Mouse (Mus musculus) hindbrain, embryonic 11.5 days (tissue): ENCODE results near the gene Arhgef11. TPM values are rescaled to one million over a fixed set of nuclear protein-coding genes. Genes with fewer than 3 reads are reported as not detected.

Experiments
- ATAC-seq: fragments of 200-750 bp; cut with Nextera tagmentation; 2 replicates; pipeline ENCODE4 v1.8.0; 2017; ENCODE audit warnings: mild to moderate bottlenecking, moderate TSS enrichment, moderate library complexity; ENCODE audit not compliant: low FRiP score
- DNase-seq: peaks from one replicate; pipeline ENCODE4 v3.0.0-alpha.2; 2015; ENCODE audit warnings: low spot score
- H3K27ac ChIP-seq: fragments of 300-500 bp; sonication (generic); 2 replicates; pipeline ENCODE4 v1.5.1; 2014; ENCODE audit warnings: mild to moderate bottlenecking, low read depth, low read length
- H3K27me3 ChIP-seq: fragments of 300-500 bp; sonication (generic); 2 replicates; pipeline ENCODE4 v1.6.1; 2014; ENCODE audit warnings: mild to moderate bottlenecking, low read length, moderate library complexity, mixed read lengths; ENCODE audit not compliant: control insufficient read depth, insufficient read depth
- H3K36me3 ChIP-seq: fragments of 300-500 bp; sonication (generic); 2 replicates; pipeline ENCODE4 v1.6.1; 2014; ENCODE audit warnings: mild to moderate bottlenecking, low read length, moderate library complexity, mixed read lengths; ENCODE audit not compliant: control insufficient read depth, insufficient read depth
- H3K4me1 ChIP-seq: fragments of 300-500 bp; sonication (generic); replicated peaks from 2 replicates; pipeline ENCODE4 v1.6.1; 2014; ENCODE audit warnings: low read length, mixed read lengths; ENCODE audit not compliant: control insufficient read depth, insufficient read depth
- H3K4me2 ChIP-seq: fragments of 300-500 bp; sonication (generic); replicated peaks from 2 replicates; pipeline ENCODE4 v1.6.1; 2014; ENCODE audit warnings: mild to moderate bottlenecking, low read depth, low read length
- H3K4me3 ChIP-seq: fragments of 300-500 bp; sonication (generic); 2 replicates; pipeline ENCODE4 v1.5.1; 2014; ENCODE audit warnings: low read depth, low read length
- H3K9ac ChIP-seq: fragments of 300-500 bp; sonication (generic); 2 replicates; pipeline ENCODE4 v1.6.1; 2014; ENCODE audit warnings: low read depth, low read length
- H3K9me3 ChIP-seq: fragments of 300-500 bp; sonication (generic); 2 replicates; pipeline ENCODE4 v1.6.1; 2016; ENCODE audit warnings: low read length; ENCODE audit not compliant: control insufficient read depth
- WGBS: fragments of 180-500 bp; shearing (Covaris S2); extraction: QIAGEN DNeasy Blood & Tissue Kit; methylation state at CpG from one replicate; pipeline ENCODE4 v1.1.7; 2014; 5-methylcytosine and 5-hydroxymethylcytosine counted together
- polyA plus RNA-seq: library from polyadenylated mRNA; unstranded; fragments of >200 nt; fragmentation: Nextera tagmentation; extraction: Ambion mirVana; gene quantifications from 2 replicates; pipeline ENCODE4 v1.2.1, GENCODE M21; 2014

Gene Arhgef11
- polyA plus RNA-seq, 1 experiment from 2014 or later = 18.6 TPM

DNA sequence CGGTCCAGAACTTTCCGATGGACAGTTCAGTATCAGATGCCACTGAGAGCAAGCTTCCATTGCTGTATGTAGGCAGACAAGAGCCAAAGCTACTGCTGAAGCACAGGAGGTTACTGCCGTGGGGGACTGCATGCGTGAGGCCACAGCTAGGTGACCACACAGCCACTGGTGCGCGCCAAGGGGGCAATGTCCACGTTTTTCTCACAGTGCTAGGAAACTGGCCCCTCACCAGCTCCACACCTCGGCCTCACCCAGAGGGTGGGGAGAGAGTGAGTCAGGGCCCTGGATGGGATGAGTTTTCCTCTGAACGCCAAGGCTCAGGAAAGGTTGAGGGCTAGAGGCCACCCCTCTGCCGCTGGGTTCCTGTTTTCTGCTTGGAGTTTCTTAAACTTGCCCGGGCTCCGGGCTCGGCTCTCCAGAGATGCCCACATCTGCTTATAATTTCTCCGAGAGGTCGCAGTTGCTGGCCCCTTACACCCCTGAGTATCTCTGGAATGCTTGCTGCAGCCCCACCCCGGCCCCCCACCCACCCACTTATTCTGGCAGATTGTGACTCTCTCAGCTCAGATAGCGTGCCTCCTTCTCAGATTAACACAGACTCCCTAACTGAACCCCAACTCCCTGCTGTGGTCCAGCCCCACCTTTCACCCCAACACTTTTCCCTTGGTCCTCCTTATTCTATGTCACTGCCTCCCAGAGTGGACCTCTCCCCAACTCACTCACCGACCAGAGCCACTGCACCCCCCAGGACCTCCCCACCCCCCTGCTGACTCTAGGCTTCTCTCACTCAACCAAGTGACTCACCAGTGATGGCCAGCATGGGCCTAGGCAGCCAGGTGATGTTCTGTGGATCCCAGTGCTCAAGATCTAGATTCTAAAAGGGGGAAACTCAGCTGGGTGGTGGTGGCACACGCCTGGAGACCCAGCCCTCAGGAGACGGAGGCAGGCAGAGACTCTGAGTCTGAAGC, 144.3 kb downstream of the Arhgef11 start:
- Histone ChIP-seq H3K36me3 (no peaks in the 10 kb centered on the region), H3K4me1 (no peaks in the 10 kb centered on the region), H3K27me3 (peaks cover 2% of the 10 kb centered on the region; the same call in 1 of the 2 replicates), H3K9ac (no peak overlapping the region), H3K4me3 (no peak overlapping the region), H3K4me2 (no peak overlapping the region), H3K27ac (no peak overlapping the region; the same call in 1 of the 2 replicates), H3K9me3 (no peaks in the 10 kb centered on the region)
- WGBS = 62% methylated on average over 20 of the region's 20 CpGs
- ATAC-seq (no peak), DNase-seq (no peak)

DNA sequence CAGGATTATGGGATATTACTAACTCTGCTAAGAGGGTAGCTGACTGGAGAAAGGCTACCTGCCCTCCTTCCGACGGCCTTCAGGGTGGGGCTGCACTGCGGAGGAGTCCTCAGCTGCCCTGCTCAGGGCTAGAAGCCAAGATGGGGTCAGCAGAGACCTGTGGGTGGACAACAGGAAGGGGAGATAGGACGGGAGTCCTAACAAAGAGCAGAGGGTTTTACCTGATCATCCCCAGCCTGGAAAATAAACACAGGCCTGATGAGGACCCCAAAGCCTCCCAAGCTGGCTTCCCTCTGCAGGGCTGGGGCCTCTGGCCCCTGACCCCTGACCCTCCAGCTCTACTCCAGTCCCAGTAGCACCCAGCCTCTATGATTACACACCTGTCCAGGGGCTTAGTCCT, 145.8 kb downstream of the Arhgef11 start:
- Histone ChIP-seq H3K9me3 (no peaks in the 10 kb centered on the region), H3K27me3 (peaks cover 2% of the 10 kb centered on the region; the same call in 1 of the 2 replicates), H3K27ac (0 out of 2 replicates have a peak overlapping the region, but pooled peaks have one; percentile 2), H3K4me3 (no peak overlapping the region), H3K9ac (no peak overlapping the region), H3K4me2 (no peak overlapping the region), H3K4me1 (no peaks in the 10 kb centered on the region), H3K36me3 (no peaks in the 10 kb centered on the region)
- WGBS = 67% methylated on average over 4 of the region's 4 CpGs
- no peak for ATAC-seq
- no peak for DNase-seq

DNA sequence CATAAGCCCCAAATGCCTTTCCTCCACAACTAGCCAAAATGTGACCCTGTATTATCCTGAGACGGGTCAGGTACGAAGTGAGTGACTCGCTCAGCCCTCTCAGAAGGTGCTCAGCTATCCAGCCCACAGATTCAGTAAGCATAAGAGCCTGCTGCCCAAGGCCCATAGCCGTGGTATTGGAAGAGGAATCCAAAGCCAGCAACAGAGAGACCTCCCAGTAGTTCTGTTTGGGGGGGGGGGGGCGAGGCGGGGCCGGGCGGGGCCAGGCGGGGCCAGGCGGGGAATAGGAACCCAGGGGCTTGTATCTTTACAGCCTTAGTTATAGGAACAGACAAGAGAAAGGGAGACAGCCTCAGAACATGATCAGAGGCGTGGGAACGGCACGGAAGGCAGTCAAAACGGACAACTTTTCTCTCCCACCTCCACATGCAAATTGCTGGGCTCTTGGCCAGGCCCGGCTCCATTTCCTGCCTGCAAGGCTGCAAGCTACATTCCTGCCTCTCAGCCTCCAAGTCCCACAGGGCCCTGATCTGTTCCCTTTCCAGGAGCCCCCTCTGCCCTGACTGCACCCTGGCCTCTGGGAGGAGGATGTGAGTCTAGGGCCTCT, 146.4 kb downstream of the Arhgef11 start:
- Histone ChIP-seq H3K27me3 (peaks cover 4% of the 10 kb centered on the region), H3K27ac (peak overlapping the region; percentile 51; the same call in 1 of the 2 replicates), H3K4me2 (peak overlapping the region; percentile 28), H3K9me3 (no peaks in the 10 kb centered on the region), H3K4me1 (no peaks in the 10 kb centered on the region), H3K4me3 (no peak overlapping the region), H3K9ac (no peak overlapping the region), H3K36me3 (no peaks in the 10 kb centered on the region)
- no peak for DNase-seq
- no peak for ATAC-seq
- 25% methylated on average over 15 of the region's 15 CpGs for WGBS

DNA sequence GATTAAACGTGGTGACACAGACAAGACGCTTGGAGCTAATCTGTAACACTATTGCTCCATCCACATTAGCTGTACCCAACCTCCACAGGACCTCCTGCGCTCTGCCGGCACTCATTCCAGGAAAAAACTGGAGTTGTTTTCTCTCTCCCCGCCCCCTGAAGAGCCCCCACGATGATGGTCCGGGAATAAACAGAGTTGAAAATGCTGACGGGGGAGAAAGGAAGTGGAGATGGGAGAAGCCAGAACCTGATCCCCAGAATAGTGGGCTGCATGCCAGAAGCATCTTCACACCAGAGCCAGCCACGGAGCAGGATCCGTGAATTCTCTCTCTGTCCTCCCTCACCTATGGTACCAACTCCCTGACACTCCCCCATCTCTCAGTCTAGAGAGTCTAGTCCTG, 147.1 kb downstream of the Arhgef11 start:
- H3K4me2 ChIP-seq = no peak overlapping the region
- H3K4me3 ChIP-seq = no peak overlapping the region
- H3K4me1 ChIP-seq = no peaks in the 10 kb centered on the region
- no peak for DNase-seq
- no peak overlapping the region for H3K9ac ChIP-seq
- 36% methylated on average over 10 of the region's 10 CpGs for WGBS
- peak overlapping the region; percentile 51; the same call in 1 of the 2 replicates for H3K27ac ChIP-seq
- no peaks in the 10 kb centered on the region for H3K9me3 ChIP-seq
- no peak for ATAC-seq
- no peaks in the 10 kb centered on the region for H3K36me3 ChIP-seq
- peaks cover 7% of the 10 kb centered on the region for H3K27me3 ChIP-seq

DNA sequence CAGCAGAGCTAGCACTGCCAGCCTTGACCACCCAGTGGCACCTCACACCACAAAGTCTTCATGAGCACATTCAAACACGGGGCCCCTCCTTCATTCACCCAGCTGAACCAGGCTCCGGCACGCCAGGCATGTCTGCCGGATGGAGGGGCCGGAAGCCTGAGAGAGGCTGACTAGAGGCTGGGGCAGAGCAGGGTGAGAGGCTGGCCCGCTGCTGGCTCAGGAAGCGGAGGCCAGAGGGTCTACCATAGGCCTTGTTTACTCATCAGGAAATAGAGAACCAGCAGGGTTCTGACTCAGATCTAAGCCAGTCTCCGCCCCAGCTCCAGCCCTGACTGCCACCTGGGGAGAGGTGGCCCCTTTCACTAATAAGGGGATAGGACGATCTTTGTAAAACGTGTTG, 147.7 kb downstream of the Arhgef11 start:
- Histone ChIP-seq H3K9ac (no peak overlapping the region), H3K4me1 (no peaks in the 10 kb centered on the region), H3K4me3 (no peak overlapping the region), H3K27ac (0 out of 2 replicates have a peak overlapping the region, but pooled peaks have one; percentile 42), H3K36me3 (no peaks in the 10 kb centered on the region), H3K27me3 (peaks cover 7% of the 10 kb centered on the region), H3K4me2 (0 out of 2 replicates have a peak overlapping the region, but pooled peaks have one; percentile 5), H3K9me3 (no peaks in the 10 kb centered on the region)
- ATAC-seq = no peak
- 12% methylated on average over 10 of the region's 10 CpGs for WGBS
- no peak for DNase-seq

DNA sequence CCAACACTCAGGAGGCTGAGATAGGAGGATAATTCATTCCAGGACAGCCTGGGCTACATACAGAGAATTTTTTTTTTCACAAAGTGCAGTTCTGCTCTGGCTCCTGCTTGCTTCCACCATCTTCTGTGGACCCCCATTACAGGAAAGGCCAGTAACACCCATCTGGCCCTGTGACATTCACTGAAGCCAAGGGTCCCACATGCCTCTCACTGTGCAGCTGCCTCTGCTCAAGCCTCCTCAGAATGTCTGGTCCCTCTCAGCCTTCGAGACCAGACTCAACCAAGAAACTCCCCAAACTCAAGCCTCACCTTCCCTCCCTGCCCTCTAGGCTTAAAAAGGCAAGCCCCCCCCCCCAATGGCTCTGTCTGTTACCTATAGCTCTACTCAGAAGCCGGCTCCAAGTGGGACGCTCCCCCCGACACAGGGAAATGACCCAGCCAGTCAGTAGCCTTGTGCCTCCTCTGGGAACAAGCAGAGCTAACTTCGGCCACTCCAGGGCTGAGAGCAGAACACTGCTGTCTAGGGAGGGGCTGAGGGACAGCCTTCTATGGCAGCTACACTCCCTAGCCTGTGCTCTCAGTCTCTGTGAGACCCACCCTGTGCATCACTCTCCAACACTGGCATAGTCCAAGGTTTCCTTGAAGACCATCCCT, 148.4 kb downstream of the Arhgef11 start:
- ATAC-seq = no peak
- H3K36me3 ChIP-seq = no peaks in the 10 kb centered on the region
- H3K27ac ChIP-seq = 0 out of 2 replicates have a peak overlapping the region, but pooled peaks have one; percentile 11
- no peaks in the 10 kb centered on the region for H3K9me3 ChIP-seq
- no peak overlapping the region for H3K4me3 ChIP-seq
- no peak for DNase-seq
- WGBS = 69% methylated on average over 5 of the region's 5 CpGs
- no peak overlapping the region for H3K9ac ChIP-seq
- H3K4me2 ChIP-seq = no peak overlapping the region
- H3K27me3 ChIP-seq = peaks cover 7% of the 10 kb centered on the region
- no peaks in the 10 kb centered on the region for H3K4me1 ChIP-seq

DNA sequence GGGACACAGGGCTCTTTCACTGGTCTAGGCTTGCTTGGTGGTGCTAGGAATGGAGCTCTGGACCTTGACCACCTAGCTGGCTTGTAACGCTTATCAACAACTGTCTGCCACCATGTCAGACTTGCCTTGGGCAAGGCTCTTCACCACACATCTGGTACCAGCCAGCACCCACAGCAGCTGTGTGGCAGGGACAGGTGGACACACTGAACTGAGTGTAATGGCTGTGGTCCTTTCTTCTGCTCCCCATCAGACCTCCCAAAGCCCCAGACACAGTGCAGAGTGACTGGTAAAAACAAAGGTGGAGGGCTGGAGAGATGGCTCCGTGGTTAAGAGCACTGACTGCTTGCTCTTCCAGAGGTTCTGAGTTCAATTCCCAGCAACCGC, 148.9 kb downstream of the Arhgef11 start:
- WGBS = 90% methylated on average over 3 of the region's 3 CpGs
- no peak overlapping the region for H3K4me2 ChIP-seq
- H3K36me3 ChIP-seq = no peaks in the 10 kb centered on the region
- no peaks in the 10 kb centered on the region for H3K4me1 ChIP-seq
- H3K9me3 ChIP-seq = no peaks in the 10 kb centered on the region
- no peak overlapping the region for H3K4me3 ChIP-seq
- ATAC-seq (no peak), DNase-seq (no peak)
- H3K27ac ChIP-seq = no peak overlapping the region
- H3K9ac ChIP-seq = no peak overlapping the region
- H3K27me3 ChIP-seq = peaks cover 7% of the 10 kb centered on the region

DNA sequence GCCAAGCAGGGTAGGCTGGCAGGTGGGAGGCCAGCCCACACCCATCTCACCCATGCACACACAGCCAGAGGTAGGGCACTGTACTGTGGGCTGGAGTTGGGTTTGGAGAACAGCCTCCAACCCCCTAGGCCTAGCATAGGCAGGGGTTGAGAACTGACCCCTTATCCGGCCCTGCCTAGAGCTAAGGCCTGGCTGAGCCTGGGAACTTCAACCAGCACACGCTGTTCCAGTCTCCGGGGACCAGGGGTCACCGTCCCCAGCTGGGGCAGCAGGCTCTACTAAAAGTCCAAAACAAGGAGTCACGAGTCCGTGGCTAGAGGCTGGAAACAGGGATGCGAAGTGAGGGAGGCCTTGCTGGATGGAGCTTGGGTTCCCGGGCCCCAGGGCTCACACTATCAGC, 150.4 kb downstream of the Arhgef11 start:
- Histone ChIP-seq H3K27me3 (peaks cover 7% of the 10 kb centered on the region), H3K27ac (no peak overlapping the region), H3K4me2 (peak overlapping the region; percentile 4), H3K9ac (no peak overlapping the region), H3K4me3 (no peak overlapping the region; the same call in 1 of the 2 replicates), H3K9me3 (no peaks in the 10 kb centered on the region), H3K4me1 (no peaks in the 10 kb centered on the region), H3K36me3 (no peaks in the 10 kb centered on the region)
- WGBS = 61% methylated on average over 8 of the region's 8 CpGs
- ATAC-seq (no peak), DNase-seq (no peak)
